8 mouse cellular contexts compared by ENCODE assay signal in genomic region chr1:74240311-74240710, GRCm38 (mm10). TPM values are rescaled to one million over a fixed set of nuclear protein-coding genes. Genes with fewer than 3 reads are reported as not detected.
DNase-seq lines count a peak whose midpoint lies in the region; ATAC-seq lines count a peak whose summit lies in the region.

No protein-coding gene starts in this region.

- intact Hi-C loops in heart, postnatal 25 days (cut with DNase I), result no loop called here

- DNase-seq in heart, adult 11 months, result peak; percentile 91
- DNase-seq in heart, postnatal 25 days (ENCODE audit: low spot score), result no peak
- DNase-seq in Muller cell, postnatal 12 days (ENCODE audit: inconsistent ontology term), result peak; percentile 76
- peak; percentile 29 for DNase-seq in induced T-regulatory cell, adult 2 months (ENCODE audit: low read depth)
- no peak for DNase-seq in liver, embryonic 13.5 days
- DNase-seq in cerebellum, adult 11 months, result no peak
- no peak for DNase-seq in embryo, embryonic 9.5 days (ENCODE audit: extremely low spot score)

- peak overlapping the region; percentile 90 for H3K4me2 ChIP-seq in liver, embryonic 13.5 days

- H3K9me3 ChIP-seq in liver, embryonic 13.5 days (replicated peaks), result no peaks in the 10 kb centered on the region

- H3K27ac ChIP-seq in liver, embryonic 13.5 days, result peak overlapping the region; percentile 96

- WGBS in liver, embryonic 13.5 days (ENCODE audit: insufficient replicate concordance), result 58% methylated on average over 6 of the region's 6 CpGs

- peaks cover 7% of the 10 kb centered on the region; the same call in 1 of the 2 replicates for H3K36me3 ChIP-seq in liver, embryonic 13.5 days

- ATAC-seq in liver, embryonic 13.5 days (ENCODE audit: low read depth), result no peak
- no peak for ATAC-seq in cerebellum, adult (ENCODE audit: insufficient number of reproducible peaks, low FRiP score, low TSS enrichment)

- H3K4me3 ChIP-seq in liver, embryonic 13.5 days (replicated peaks), result no peak overlapping the region

- no peaks in the 10 kb centered on the region for H3K27me3 ChIP-seq in liver, embryonic 13.5 days

- H3K9ac ChIP-seq in liver, embryonic 13.5 days, result peak overlapping the region; percentile 99; the same call in 1 of the 2 replicates

- H3K4me1 ChIP-seq in liver, embryonic 13.5 days (replicated peaks), result peaks cover 87% of the 10 kb centered on the region

RNA-seq across cellular contexts. Expression of gene Arpc2, which starts 4.4 kb away (rescaled TPM):
- total RNA-seq in heart, postnatal 25 days (2021), result 100 to 1,000 TPM; 134 to 140 TPM
- polyA plus RNA-seq in liver, embryonic 13.5 days (2015; fragmentation: Nextera tagmentation; extraction: Ambion mirVana), result 226 and 264 TPM in 2 replicates

RNA-seq across cellular contexts. Expression of gene Gpbar1, which starts 38.0 kb away (rescaled TPM):
- not detected for total RNA-seq in heart, postnatal 25 days (2021)
- polyA plus RNA-seq in liver, embryonic 13.5 days (2015; fragmentation: Nextera tagmentation; extraction: Ambion mirVana), result 0.64 and 0.75 TPM in 2 replicates

RNA-seq across cellular contexts. Expression of gene Aamp, which starts 44.2 kb away (rescaled TPM):
- total RNA-seq in heart, postnatal 25 days (2021), result 10 to 100 TPM; 87.5 to 94.8 TPM
- polyA plus RNA-seq in liver, embryonic 13.5 days (2015; fragmentation: Nextera tagmentation; extraction: Ambion mirVana), result 104 and 107 TPM in 2 replicates

RNA-seq across cellular contexts. Expression of gene Pnkd, which starts 44.4 kb away (rescaled TPM):
- 100 to 1,000 TPM; 160 to 161 TPM for total RNA-seq in heart, postnatal 25 days (2021)
- polyA plus RNA-seq in liver, embryonic 13.5 days (2015; fragmentation: Nextera tagmentation; extraction: Ambion mirVana), result 36.5 and 39.8 TPM in 2 replicates

RNA-seq across cellular contexts. Expression of gene Cxcr1, which starts 45.9 kb away (rescaled TPM):
- total RNA-seq in heart, postnatal 25 days (2021), result not detected
- not detected in 2 replicates for polyA plus RNA-seq in liver, embryonic 13.5 days (2015; fragmentation: Nextera tagmentation; extraction: Ambion mirVana)

Comparison
In these comparisons a context has a peak if more than half of its experiments do, and no peak if none do; other contexts are left out.
1. DNase-seq: peak in heart, adult 11 months (single experiment), Muller cell, postnatal 12 days (single experiment) and induced T-regulatory cell, adult 2 months (single experiment); none in heart, postnatal 25 days (single experiment), liver, embryonic 13.5 days (single experiment), cerebellum, adult 11 months (single experiment) and embryo, embryonic 9.5 days (single experiment).